Mouse (Mus musculus): ENCODE data around the gene Dad1. TPM values are rescaled to one million over a fixed set of nuclear protein-coding genes. Genes with fewer than 3 reads are reported as not detected.

Gene Dad1
- polyA plus RNA-seq, 1 experiment from 2014 or later = 372 TPM

DNA sequence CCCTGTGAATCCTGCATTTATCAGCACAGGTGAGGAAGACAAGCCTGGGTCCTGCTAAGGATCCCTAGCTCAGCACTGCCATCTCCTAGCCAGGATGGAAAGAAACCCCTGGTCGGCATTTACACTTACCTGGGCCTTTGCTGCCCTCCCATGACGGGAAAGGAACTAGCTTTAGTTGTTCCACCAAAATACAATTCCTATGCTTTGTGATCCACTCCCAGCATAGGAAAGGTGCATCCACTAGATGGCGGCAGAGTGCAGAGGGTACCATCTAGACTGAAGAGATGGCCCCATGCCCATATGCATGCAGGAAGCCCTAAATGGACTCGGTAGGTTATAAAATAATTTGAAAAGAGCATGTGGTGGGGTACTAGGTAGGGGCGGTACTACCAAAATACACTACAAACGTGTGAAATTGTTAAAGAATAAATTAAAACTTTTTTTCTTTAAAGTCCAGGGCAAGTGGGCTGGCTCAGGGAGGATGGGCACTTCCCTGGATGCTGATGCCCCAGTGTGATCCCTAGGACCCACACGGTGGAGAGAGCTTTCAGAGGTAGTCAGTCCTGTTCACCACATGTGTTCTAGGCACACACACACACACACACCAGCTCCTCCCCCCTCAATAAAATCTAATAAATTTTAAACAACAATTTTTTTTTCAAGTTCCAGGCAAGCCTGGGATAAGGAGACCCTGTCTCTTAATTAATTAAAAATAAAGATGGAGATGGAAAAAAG lies 14.7 kb downstream of the Dad1 start:
- WGBS = 13% methylated on average over 7 of the region's 7 CpGs
- Histone ChIP-seq H3K27ac (ENCODE audit: low read depth, low read length) (no peak overlapping the region), H3K4me3 (ENCODE audit: low read depth, low read length) (no peak overlapping the region)

DNA sequence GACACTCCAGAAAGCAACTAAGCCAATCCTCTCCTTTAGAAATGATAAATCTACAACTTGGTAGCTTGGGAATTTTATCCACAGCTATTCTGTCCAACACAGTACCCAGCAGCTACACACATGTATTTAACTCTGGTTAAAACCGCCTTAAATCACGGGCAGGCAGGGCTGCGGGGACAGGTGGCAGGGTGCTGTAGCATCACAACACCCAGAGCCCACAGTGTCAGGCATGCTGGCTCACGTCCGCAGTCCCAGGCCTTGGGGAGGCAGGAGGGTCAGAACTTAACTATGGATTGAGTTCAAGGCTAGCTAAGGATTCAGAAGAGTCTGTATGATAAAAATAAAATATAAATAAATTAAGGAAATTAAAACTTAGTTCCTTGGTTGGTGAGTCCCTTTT lies 17.0 kb downstream of the Dad1 start:
- Histone ChIP-seq H3K27me3 (replicated peaks; ENCODE audit: control insufficient read depth, insufficient read depth, low read length) (no peaks in the 10 kb centered on the region), H3K9ac (ENCODE audit: low read length) (no peak overlapping the region), H3K4me1 (ENCODE audit: control insufficient read depth, insufficient read depth, low read length) (peaks cover 3% of the 10 kb centered on the region; the same call in 1 of the 2 replicates), H3K9me3 (replicated peaks; ENCODE audit: control insufficient read depth, low read length) (no peaks in the 10 kb centered on the region), H3K4me2 (ENCODE audit: low read length) (no peak overlapping the region), H3K27ac (ENCODE audit: low read depth, low read length) (no peak overlapping the region), H3K36me3 (ENCODE audit: control insufficient read depth, insufficient read depth, low read length) (peaks cover 42% of the 10 kb centered on the region), H3K4me3 (ENCODE audit: low read depth, low read length) (no peak overlapping the region)
- no peak for ATAC-seq
- DNase-seq (ENCODE audit: low spot score) = no peak
- WGBS = 89% methylated on average over 5 of the region's 5 CpGs

More for the DNA sequence above, 14.7 kb downstream of the Dad1 start:
- DNase-seq (ENCODE audit: low spot score) (peak; percentile 86), ATAC-seq (peak; percentile 72)
- no peak overlapping the region for H3K9ac ChIP-seq (ENCODE audit: low read length)
- no peaks in the 10 kb centered on the region; the same call in 1 of the 2 replicates for H3K4me1 ChIP-seq (ENCODE audit: control insufficient read depth, insufficient read depth, low read length)
- H3K27me3 ChIP-seq (replicated peaks; ENCODE audit: control insufficient read depth, insufficient read depth, low read length) = no peaks in the 10 kb centered on the region
- no peak overlapping the region for H3K4me2 ChIP-seq (ENCODE audit: low read length)
- no peaks in the 10 kb centered on the region for H3K9me3 ChIP-seq (replicated peaks; ENCODE audit: control insufficient read depth, low read length)
- H3K36me3 ChIP-seq (ENCODE audit: control insufficient read depth, insufficient read depth, low read length) = peaks cover 48% of the 10 kb centered on the region

DNA sequence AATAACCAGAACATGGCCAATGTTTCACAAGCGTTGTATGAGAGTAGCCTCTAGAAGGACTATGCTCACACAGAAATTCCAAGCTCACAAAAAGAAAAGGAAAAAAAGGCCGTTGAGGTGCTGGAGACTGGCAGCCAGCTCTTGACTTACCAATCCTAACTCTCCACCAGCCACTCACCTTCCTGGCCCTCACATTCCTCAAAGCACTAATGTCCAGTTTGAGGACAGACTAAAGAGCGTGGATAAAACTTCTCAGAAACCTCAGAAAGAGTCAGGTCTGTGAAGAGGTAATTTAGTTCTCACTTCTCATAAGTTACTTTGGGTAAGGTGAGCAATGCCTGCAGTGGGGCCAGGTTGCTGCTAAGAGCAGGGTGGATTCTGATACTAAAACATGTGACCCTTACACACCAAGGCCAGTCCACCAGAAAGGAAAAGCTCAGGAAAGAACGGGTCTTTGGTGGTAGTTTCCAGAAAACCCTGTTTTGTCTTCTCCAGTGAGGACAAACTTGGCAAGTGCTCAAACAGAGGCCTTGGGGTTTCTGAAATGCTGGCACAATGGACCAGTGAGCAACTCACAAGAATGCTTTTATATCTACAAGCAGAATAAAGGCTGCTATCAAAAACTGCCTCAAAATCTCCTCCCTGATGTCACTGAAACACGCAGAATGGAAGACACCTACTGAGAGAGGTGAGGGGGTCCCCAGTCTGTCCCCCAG lies 17.9 kb downstream of the Dad1 start:
- ATAC-seq (no peak), DNase-seq (ENCODE audit: low spot score) (no peak)
- H3K36me3 ChIP-seq (ENCODE audit: control insufficient read depth, insufficient read depth, low read length) = peaks cover 33% of the 10 kb centered on the region
- H3K27ac ChIP-seq (ENCODE audit: low read depth, low read length) = no peak overlapping the region
- no peaks in the 10 kb centered on the region for H3K27me3 ChIP-seq (replicated peaks; ENCODE audit: control insufficient read depth, insufficient read depth, low read length)
- no peak overlapping the region for H3K9ac ChIP-seq (ENCODE audit: low read length)
- no peaks in the 10 kb centered on the region for H3K9me3 ChIP-seq (replicated peaks; ENCODE audit: control insufficient read depth, low read length)
- H3K4me1 ChIP-seq (ENCODE audit: control insufficient read depth, insufficient read depth, low read length) = peaks cover 3% of the 10 kb centered on the region; the same call in 1 of the 2 replicates
- H3K4me2 ChIP-seq (ENCODE audit: low read length) = no peak overlapping the region
- 74% methylated on average over 5 of the region's 5 CpGs for WGBS
- no peak overlapping the region for H3K4me3 ChIP-seq (ENCODE audit: low read depth, low read length)

DNA sequence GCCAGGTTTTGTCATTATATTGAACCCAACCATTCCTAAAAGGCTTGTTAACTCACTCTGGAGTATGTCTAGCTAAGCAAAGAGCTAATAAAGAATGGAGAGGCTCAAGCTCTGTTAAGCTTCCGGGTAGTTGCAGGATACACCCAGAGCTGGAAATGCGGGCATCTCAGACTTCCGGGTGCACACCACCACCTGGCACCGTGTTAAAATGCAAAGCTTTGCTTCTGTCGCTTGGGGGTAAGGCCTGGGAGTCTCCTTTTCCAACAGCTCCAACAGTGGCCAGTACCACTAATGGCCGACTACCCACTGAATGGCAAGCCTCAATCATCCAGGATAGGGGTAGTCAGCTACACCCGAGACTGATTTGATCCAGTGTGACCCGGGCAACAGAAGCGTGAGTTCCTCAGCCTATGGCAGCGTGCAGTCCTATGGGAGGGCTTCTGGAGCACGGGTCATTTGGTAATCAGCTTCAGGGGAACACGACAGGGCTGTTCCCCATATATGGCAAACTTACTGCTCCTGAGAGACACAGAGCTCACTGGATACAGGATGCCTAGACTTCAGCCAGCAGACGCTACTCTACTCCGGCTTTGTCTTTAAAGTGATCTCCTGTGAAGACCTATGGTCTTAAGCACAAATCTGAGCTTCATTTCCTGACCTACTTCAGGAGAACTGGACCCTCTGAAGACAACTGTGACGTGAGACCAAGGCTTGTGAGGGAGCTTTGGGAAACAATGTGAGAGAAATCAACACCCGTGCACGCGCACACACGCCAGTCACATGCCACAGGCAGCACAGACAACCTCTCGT lies 19.5 kb downstream of the Dad1 start:
- Histone ChIP-seq H3K4me3 (ENCODE audit: low read depth, low read length) (no peak overlapping the region), H3K9ac (ENCODE audit: low read length) (no peak overlapping the region), H3K4me2 (ENCODE audit: low read length) (no peak overlapping the region), H3K9me3 (replicated peaks; ENCODE audit: control insufficient read depth, low read length) (no peaks in the 10 kb centered on the region), H3K27ac (ENCODE audit: low read depth, low read length) (no peak overlapping the region), H3K36me3 (ENCODE audit: control insufficient read depth, insufficient read depth, low read length) (peaks cover 27% of the 10 kb centered on the region), H3K27me3 (replicated peaks; ENCODE audit: control insufficient read depth, insufficient read depth, low read length) (no peaks in the 10 kb centered on the region), H3K4me1 (ENCODE audit: control insufficient read depth, insufficient read depth, low read length) (peaks cover 3% of the 10 kb centered on the region; the same call in 1 of the 2 replicates)
- DNase-seq (ENCODE audit: low spot score) (no peak), ATAC-seq (no peak)
- whole genome bisulfite sequencing = 80% methylated on average over 20 of the region's 20 CpGs

DNA sequence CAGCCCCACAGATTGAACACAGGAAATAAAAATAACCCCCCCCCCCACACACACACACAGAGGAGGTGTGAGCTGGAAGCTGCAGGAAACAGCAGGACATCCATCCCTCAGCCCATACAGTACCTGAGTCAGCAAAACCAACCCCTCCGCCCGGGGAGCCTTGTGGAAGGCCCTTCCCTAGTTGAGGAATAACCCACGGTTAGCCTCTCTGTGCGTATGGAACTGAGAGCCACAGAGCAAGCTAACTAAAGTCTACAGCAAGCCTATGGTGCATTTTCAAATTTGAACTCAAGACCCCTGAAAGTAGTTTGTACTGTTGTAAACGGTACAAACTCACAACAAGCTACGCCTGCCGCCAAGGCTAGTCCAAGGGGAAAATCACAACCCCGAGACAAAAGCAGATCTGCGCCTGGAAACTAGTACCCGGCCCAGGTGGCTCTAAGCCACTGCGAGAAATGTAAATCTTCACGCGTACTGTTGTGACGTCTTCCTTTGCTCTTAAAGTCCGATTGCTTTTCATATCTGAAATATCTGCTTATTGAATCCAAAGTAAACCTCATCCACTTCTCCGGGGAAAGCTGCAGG lies 20.3 kb downstream of the Dad1 start:
- ATAC-seq (no peak), DNase-seq (ENCODE audit: low spot score) (no peak)
- no peak overlapping the region for H3K9ac ChIP-seq (ENCODE audit: low read length)
- H3K27ac ChIP-seq (ENCODE audit: low read depth, low read length) = 0 out of 2 replicates have a peak overlapping the region, but pooled peaks have one; percentile 18
- peaks cover 9% of the 10 kb centered on the region for H3K4me1 ChIP-seq (ENCODE audit: control insufficient read depth, insufficient read depth, low read length)
- H3K36me3 ChIP-seq (ENCODE audit: control insufficient read depth, insufficient read depth, low read length) = peaks cover 26% of the 10 kb centered on the region
- H3K4me2 ChIP-seq (ENCODE audit: low read length) = no peak overlapping the region
- no peaks in the 10 kb centered on the region for H3K27me3 ChIP-seq (replicated peaks; ENCODE audit: control insufficient read depth, insufficient read depth, low read length)
- H3K9me3 ChIP-seq (replicated peaks; ENCODE audit: control insufficient read depth, low read length) = no peaks in the 10 kb centered on the region
- no peak overlapping the region for H3K4me3 ChIP-seq (ENCODE audit: low read depth, low read length)
- 82% methylated on average over 16 of the region's 16 CpGs for WGBS

DNA sequence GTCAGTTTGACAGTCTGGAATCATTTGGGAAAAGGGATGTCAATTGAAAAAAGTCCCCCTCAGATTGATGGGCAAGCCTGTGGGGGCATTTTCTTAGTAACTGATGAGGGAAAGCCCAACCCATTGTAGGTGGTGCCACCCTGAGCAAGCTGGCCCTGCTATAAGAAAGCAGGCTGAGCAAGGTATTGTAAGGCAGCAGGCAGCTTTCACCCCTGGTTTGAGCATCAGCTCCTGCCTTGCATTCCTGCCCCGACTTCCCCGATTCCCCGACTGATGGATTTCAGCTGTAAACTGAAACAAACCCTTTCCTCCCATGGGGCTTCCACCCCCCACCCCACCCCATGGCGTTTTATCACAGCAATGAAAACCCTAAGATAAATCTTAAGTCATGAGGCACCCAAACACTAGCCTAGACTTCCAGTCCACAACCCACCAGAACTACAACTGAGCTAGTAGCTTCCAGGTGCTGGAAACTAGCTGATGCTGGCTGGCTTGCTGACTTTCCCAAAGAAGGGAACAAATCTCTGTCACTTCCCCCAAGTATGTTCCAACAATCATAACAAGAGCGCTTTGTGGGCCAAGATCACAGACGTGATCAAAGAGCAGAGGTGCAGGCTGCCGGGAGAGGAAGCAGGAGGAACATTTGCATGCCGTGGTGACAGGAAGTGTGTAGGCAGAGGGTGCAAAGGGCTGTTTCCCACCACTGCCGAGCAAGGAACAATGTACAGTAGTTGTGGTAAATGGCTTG lies 20.9 kb downstream of the Dad1 start:
- no peak for DNase-seq (ENCODE audit: low spot score)
- peak overlapping the region; percentile 30; the same call in 1 of the 2 replicates for H3K27ac ChIP-seq (ENCODE audit: low read depth, low read length)
- no peaks in the 10 kb centered on the region for H3K9me3 ChIP-seq (replicated peaks; ENCODE audit: control insufficient read depth, low read length)
- H3K9ac ChIP-seq (ENCODE audit: low read length) = no peak overlapping the region
- WGBS = 60% methylated on average over 9 of the region's 9 CpGs
- H3K36me3 ChIP-seq (ENCODE audit: control insufficient read depth, insufficient read depth, low read length) = peaks cover 20% of the 10 kb centered on the region
- ATAC-seq = no peak
- no peaks in the 10 kb centered on the region for H3K27me3 ChIP-seq (replicated peaks; ENCODE audit: control insufficient read depth, insufficient read depth, low read length)
- no peak overlapping the region for H3K4me3 ChIP-seq (ENCODE audit: low read depth, low read length)
- H3K4me2 ChIP-seq (ENCODE audit: low read length) = no peak overlapping the region
- peaks cover 14% of the 10 kb centered on the region for H3K4me1 ChIP-seq (ENCODE audit: control insufficient read depth, insufficient read depth, low read length)

DNA sequence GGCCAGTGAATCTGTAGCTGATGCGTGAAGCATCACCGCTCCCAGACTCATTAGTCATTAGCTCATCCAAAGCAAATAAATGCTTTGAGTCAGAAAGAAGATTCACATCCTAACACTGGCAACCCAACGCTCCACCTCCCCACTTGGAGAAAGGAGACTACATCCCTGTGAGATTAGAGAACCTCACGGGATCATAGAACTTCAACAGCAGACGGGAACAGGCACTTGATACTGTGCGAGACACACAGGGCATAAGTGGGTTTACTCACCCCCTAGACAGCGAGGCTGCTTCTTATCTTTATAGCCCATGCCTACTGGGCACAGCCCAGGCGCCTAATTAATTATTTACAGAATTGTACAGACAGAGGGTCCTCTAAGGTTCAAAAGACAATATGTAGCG lies 21.8 kb downstream of the Dad1 start:
- ATAC-seq (no peak), DNase-seq (ENCODE audit: low spot score) (no peak)
- WGBS = 46% methylated on average over 9 of the region's 9 CpGs
- H3K9ac ChIP-seq (ENCODE audit: low read length) = no peak overlapping the region
- H3K4me2 ChIP-seq (ENCODE audit: low read length) = no peak overlapping the region
- H3K36me3 ChIP-seq (ENCODE audit: control insufficient read depth, insufficient read depth, low read length) = peaks cover 19% of the 10 kb centered on the region; the same call in 1 of the 2 replicates
- no peak overlapping the region for H3K27ac ChIP-seq (ENCODE audit: low read depth, low read length)
- no peak overlapping the region for H3K4me3 ChIP-seq (ENCODE audit: low read depth, low read length)
- H3K9me3 ChIP-seq (replicated peaks; ENCODE audit: control insufficient read depth, low read length) = no peaks in the 10 kb centered on the region
- no peaks in the 10 kb centered on the region for H3K27me3 ChIP-seq (replicated peaks; ENCODE audit: control insufficient read depth, insufficient read depth, low read length)
- H3K4me1 ChIP-seq (ENCODE audit: control insufficient read depth, insufficient read depth, low read length) = peaks cover 14% of the 10 kb centered on the region
